Mouse (Mus musculus) macrophage (primary cell): ENCODE results near the gene Kmt2a. TPM values are rescaled to one million over a fixed set of nuclear protein-coding genes. Genes with fewer than 3 reads are reported as not detected.
"Not testable (repeated sequence)": the region's sequence is repeated elsewhere in the genome, so short reads cannot be mapped to it uniquely, and the experiment has no call there.

Experiments used
- H3K27ac ChIP-seq: fragments of 350-480 bp; formaldehyde crosslinking; 2 replicates; pipeline ENCODE4 v1.9.0; 2021
- H3K36me3 ChIP-seq: fragments of 350-480 bp; formaldehyde crosslinking; 2 replicates; pipeline ENCODE4 v1.9.0; 2021; ENCODE audit errors: inconsistent target
- H3K4me3 ChIP-seq: fragments of 350-480 bp; formaldehyde crosslinking; 2 replicates; pipeline ENCODE4 v1.9.0; 2021; ENCODE audit errors: inconsistent target
- H3K79me2 ChIP-seq: fragments of 350-480 bp; formaldehyde crosslinking; 2 replicates; pipeline ENCODE4 v1.9.0; 2021; ENCODE audit errors: inconsistent target
- WGBS: methylation state at CpG from one replicate; pipeline ENCODE4 v1.1.7; 2026; ENCODE audit warnings: inconsistent platforms; ENCODE audit not compliant: missing documents; 5-methylcytosine and 5-hydroxymethylcytosine counted together
- polyA plus RNA-seq: library from polyadenylated mRNA; stranded (reverse); fragments of 250-400 nt; gene quantifications from 3 replicates; pipeline ENCODE4 v1.2.4, GENCODE M21; 2018; ENCODE audit warnings: inconsistent platforms

Kmt2a gene
- polyA plus RNA-seq, 1 experiment from 2014 or later = 17.8 TPM

GRCm38 (mm10) chr9:44772750-44773651 is 108.1 kb downstream of the Kmt2a start:
- Histone ChIP-seq H3K27ac (peak overlapping the region; percentile 69), H3K79me2 (peaks cover 9% of the 10 kb centered on the region; the same call in 1 of the 2 replicates), H3K4me3 (peak overlapping the region; percentile 99), H3K36me3 (0 out of 2 replicates have a peak, but pooled peaks cover 2% of the 10 kb centered on the region)
- under 1% methylated on average over 41 of the region's 41 CpGs for WGBS

- no peak overlapping the region for H3K4me3 ChIP-seq
- H3K36me3 ChIP-seq = no peaks in the 10 kb centered on the region
- 38% methylated on average over 5 of the region's 5 CpGs for WGBS
- H3K79me2 ChIP-seq = peaks cover 9% of the 10 kb centered on the region; the same call in 1 of the 2 replicates
- H3K27ac ChIP-seq = no peak overlapping the region
Observed at GRCm38 (mm10) chr9:44772392-44772749, 108.7 kb downstream of the Kmt2a start.

- H3K4me3 ChIP-seq = no peak overlapping the region
- H3K36me3 ChIP-seq = no peaks in the 10 kb centered on the region
- H3K79me2 ChIP-seq = peaks cover 18% of the 10 kb centered on the region
- 97% methylated on average over 5 of the region's 5 CpGs for WGBS
- H3K27ac ChIP-seq = no peak overlapping the region
Observed at GRCm38 (mm10) chr9:44771376-44771775, 109.7 kb downstream of the Kmt2a start.

- Histone ChIP-seq H3K79me2 (peaks cover 43% of the 10 kb centered on the region), H3K4me3 (peak overlapping the region; percentile 23)
- H3K36me3 ChIP-seq, H3K27ac ChIP-seq: not testable (repeated sequence)
- WGBS = 62% methylated on average over 4 of the region's 9 CpGs
Observed at GRCm38 (mm10) chr9:44768029-44768394, 113.1 kb downstream of the Kmt2a start.

GRCm38 (mm10) chr9:44767101-44768028 is 113.7 kb downstream of the Kmt2a start, which contains the start of the genes Arcn1 and Ift46:
TSS of gene Arcn1 (minus strand) at chr9:44767845.
TSS of gene Ift46 (plus strand) at chr9:44767908.
- Histone ChIP-seq H3K36me3 (no peaks in the 10 kb centered on the region), H3K4me3 (peak within 1 kb of the TSS; percentile 88), H3K79me2 (peaks cover 49% of the 10 kb centered on the region), H3K27ac (peak within 1 kb of the TSS; percentile 63)
- WGBS = under 1% methylated on average over 78 of the region's 82 CpGs

- H3K79me2 ChIP-seq = peaks cover 99% of the 10 kb centered on the region
- no peak overlapping the region for H3K4me3 ChIP-seq
- peaks cover 31% of the 10 kb centered on the region for H3K36me3 ChIP-seq
- H3K27ac ChIP-seq = no peak overlapping the region
- 73% methylated on average over 2 of the region's 2 CpGs for WGBS
Observed at GRCm38 (mm10) chr9:44760873-44761272, 120.2 kb downstream of the Kmt2a start.

Other genes with a start within 250 kb of the Kmt2a start
- gene Treh, start 208.1 kb downstream of the Kmt2a start, polyA plus RNA-seq = not detected in 3 replicates
- 2.4 to 6.4 TPM (median 2.6 TPM) in 3 replicates for gene Phldb1, start 146.1 kb downstream of the Kmt2a start, polyA plus RNA-seq
- gene Arcn1, start 113.5 kb downstream of the Kmt2a start, polyA plus RNA-seq = 72.0 to 187 TPM (median 92.0 TPM) in 3 replicates
- gene Ift46, start 113.4 kb downstream of the Kmt2a start, polyA plus RNA-seq = 21.5 to 65.7 TPM (median 33.6 TPM) in 3 replicates
- gene Tmem25, start 82.0 kb downstream of the Kmt2a start, polyA plus RNA-seq = 0.19 to 1.1 TPM (median 0.42 TPM) in 3 replicates
- not detected in 3 replicates for gene Ttc36, start 78.2 kb downstream of the Kmt2a start, polyA plus RNA-seq
- gene Atp5l, start 39.4 kb upstream of the Kmt2a start, polyA plus RNA-seq = 222 to 622 TPM (median 524 TPM) in 3 replicates
- gene Ube4a, start 84.3 kb upstream of the Kmt2a start, polyA plus RNA-seq = 25.0 to 37.7 TPM (median 29.2 TPM) in 3 replicates
- 0.14 TPM in 1 of 3 replicates, not detected in the others for gene Cd3g, start 99.1 kb upstream of the Kmt2a start, polyA plus RNA-seq
- 0.20 TPM in 1 of 3 replicates, not detected in the others for gene Cd3d, start 100.5 kb upstream of the Kmt2a start, polyA plus RNA-seq
- gene Cd3e, start 128.3 kb upstream of the Kmt2a start, polyA plus RNA-seq = 0.25 TPM in 1 of 3 replicates, not detected in the others
- not detected in 3 replicates for gene Mpzl2, start 158.5 kb upstream of the Kmt2a start, polyA plus RNA-seq
- gene Mpzl3, start 173.9 kb upstream of the Kmt2a start, polyA plus RNA-seq = 0.20 to 0.46 TPM (median 0.29 TPM) in 3 replicates
- 0.38 to 11.1 TPM (median 3.0 TPM) in 3 replicates for gene Jaml, start 197.9 kb upstream of the Kmt2a start, polyA plus RNA-seq
- gene Scn2b, start 236.5 kb upstream of the Kmt2a start, polyA plus RNA-seq = 0.06 to 0.18 TPM in 2 of 3 replicates, not detected in the other